Mouse (Mus musculus): ENCODE measurements around the gene Olfr295. TPM values are rescaled to one million over a fixed set of nuclear protein-coding genes. Genes with fewer than 3 reads are reported as not detected.

The Olfr295 gene
- 0.04 TPM in 1 of 2 replicates, not detected in the other for polyA plus RNA-seq (2014; fragmentation: Nextera tagmentation; extraction: Ambion mirVana)

DNA sequence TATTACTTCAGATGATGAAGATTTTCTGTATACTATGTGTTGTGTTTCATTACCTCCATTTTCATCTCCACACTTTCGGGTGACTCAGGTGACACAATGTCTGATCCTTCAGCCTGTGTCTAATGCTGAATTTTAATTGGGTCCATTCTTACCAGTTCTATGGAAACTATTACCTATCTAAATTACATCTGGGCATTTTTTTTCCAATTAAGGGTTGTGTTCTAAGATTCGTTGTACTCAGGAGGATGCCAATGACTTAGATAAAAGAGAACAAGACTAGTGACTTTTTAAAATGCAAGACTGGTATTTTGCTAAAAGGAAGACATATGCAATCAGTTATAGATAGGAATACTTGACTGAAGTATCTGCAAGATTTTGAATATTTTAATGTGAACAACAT is at the start of gene Olfr295:
Gene Olfr295 (plus strand): TSS at position 301 of the 400 bp plus-strand sequence.
- no peak within 1 kb of the TSS for H3K27ac ChIP-seq (replicated peaks; ENCODE audit: low read depth, low read length)
- ATAC-seq (ENCODE audit: low read depth) (no peak), DNase-seq (ENCODE audit: low spot score) (no peak)
- H3K9me3 ChIP-seq (ENCODE audit: control insufficient read depth, low read length) = no peaks in the 10 kb centered on the region
- no peaks in the 10 kb centered on the region for H3K27me3 ChIP-seq (replicated peaks; ENCODE audit: control insufficient read depth, insufficient read depth, low read length)
- no peak within 1 kb of the TSS for H3K4me3 ChIP-seq (ENCODE audit: low read depth, low read length)
- H3K9ac ChIP-seq (ENCODE audit: low read depth, low read length) = no peak within 1 kb of the TSS
- no peak within 1 kb of the TSS for H3K4me2 ChIP-seq (ENCODE audit: low read depth, low read length)
- 63% methylated on average over 2 of the region's 2 CpGs for WGBS
- H3K36me3 ChIP-seq (ENCODE audit: control insufficient read depth, insufficient read depth, low read length) = no peaks in the 10 kb centered on the region
- H3K4me1 ChIP-seq (ENCODE audit: control insufficient read depth, insufficient read depth, low read length) = no peaks in the 10 kb centered on the region

DNA sequence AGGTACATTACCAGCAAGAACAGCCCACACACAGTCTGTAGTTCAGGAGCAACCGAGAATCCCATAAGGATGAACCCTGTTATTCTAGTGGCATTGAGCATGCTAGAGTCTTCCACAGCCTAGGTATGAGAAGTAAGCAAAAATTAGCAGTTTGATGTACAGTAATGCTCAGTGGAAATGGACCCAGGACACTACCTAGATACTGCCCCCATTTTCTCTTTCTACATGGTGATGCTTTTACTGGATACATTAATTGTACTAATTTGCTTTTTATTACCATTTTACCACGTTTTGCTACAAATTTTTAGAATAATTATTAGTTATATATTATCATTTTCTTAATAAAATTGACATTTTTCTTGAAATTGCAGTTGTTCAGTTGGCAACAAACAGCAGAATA is 32.9 kb downstream of the Olfr295 start, which contains the start of gene Olfr294:
Gene Olfr294 (minus strand): TSS at position 101 of the 400 bp plus-strand sequence.
- Histone ChIP-seq H3K9ac (ENCODE audit: low read depth, low read length) (no peak within 1 kb of the TSS), H3K27me3 (replicated peaks; ENCODE audit: control insufficient read depth, insufficient read depth, low read length) (no peaks in the 10 kb centered on the region)

More for the DNA sequence above, 32.9 kb downstream of the Olfr295 start, which contains the start of gene Olfr294:
- H3K9me3 ChIP-seq (ENCODE audit: control insufficient read depth, low read length) = no peaks in the 10 kb centered on the region
- H3K4me2 ChIP-seq (ENCODE audit: low read depth, low read length) = no peak within 1 kb of the TSS
- ATAC-seq (ENCODE audit: low read depth) (no peak), DNase-seq (ENCODE audit: low spot score) (no peak)
- H3K4me1 ChIP-seq (ENCODE audit: control insufficient read depth, insufficient read depth, low read length) = no peaks in the 10 kb centered on the region
- no peak within 1 kb of the TSS for H3K27ac ChIP-seq (replicated peaks; ENCODE audit: low read depth, low read length)
- H3K36me3 ChIP-seq (ENCODE audit: control insufficient read depth, insufficient read depth, low read length) = no peaks in the 10 kb centered on the region
- 52% methylated on average over 2 of the region's 2 CpGs for WGBS
- H3K4me3 ChIP-seq (ENCODE audit: low read depth, low read length) = no peak within 1 kb of the TSS

Other genes with a start within 250 kb of the Olfr295 start
- gene Olfr307, start 246.3 kb upstream of the Olfr295 start, polyA plus RNA-seq (2014; fragmentation: Nextera tagmentation; extraction: Ambion mirVana) = not detected in 2 replicates
- gene Olfr305, start 216.9 kb upstream of the Olfr295 start, polyA plus RNA-seq (2014; fragmentation: Nextera tagmentation; extraction: Ambion mirVana) = not detected in 2 replicates
- gene Olfr304, start 197.2 kb upstream of the Olfr295 start, polyA plus RNA-seq (2014; fragmentation: Nextera tagmentation; extraction: Ambion mirVana) = not detected in 2 replicates
- gene Olfr303, start 186.1 kb upstream of the Olfr295 start, polyA plus RNA-seq (2014; fragmentation: Nextera tagmentation; extraction: Ambion mirVana) = 0.04 TPM in 1 of 2 replicates, not detected in the other
- not detected in 2 replicates for gene Olfr301, start 180.0 kb upstream of the Olfr295 start, polyA plus RNA-seq (2014; fragmentation: Nextera tagmentation; extraction: Ambion mirVana)
- gene Olfr299, start 123.9 kb upstream of the Olfr295 start, polyA plus RNA-seq (2014; fragmentation: Nextera tagmentation; extraction: Ambion mirVana) = 0.09 and 0.11 TPM in 2 replicates
- gene Olfr298, start 91.4 kb upstream of the Olfr295 start, polyA plus RNA-seq (2014; fragmentation: Nextera tagmentation; extraction: Ambion mirVana) = 0.07 and 0.28 TPM in 2 replicates
- gene Olfr297, start 63.9 kb upstream of the Olfr295 start, polyA plus RNA-seq (2014; fragmentation: Nextera tagmentation; extraction: Ambion mirVana) = 0.38 TPM in 1 of 2 replicates, not detected in the other
- not detected in 2 replicates for gene Olfr294, start 32.8 kb downstream of the Olfr295 start, polyA plus RNA-seq (2014; fragmentation: Nextera tagmentation; extraction: Ambion mirVana)
- 0.17 and 0.39 TPM in 2 replicates for gene Olfr293, start 65.2 kb downstream of the Olfr295 start, polyA plus RNA-seq (2014; fragmentation: Nextera tagmentation; extraction: Ambion mirVana)
- not detected in 2 replicates for gene Olfr292, start 104.5 kb downstream of the Olfr295 start, polyA plus RNA-seq (2014; fragmentation: Nextera tagmentation; extraction: Ambion mirVana)
- 0.59 and 0.63 TPM in 2 replicates for gene Folh1, start 192.1 kb downstream of the Olfr295 start, polyA plus RNA-seq (2014; fragmentation: Nextera tagmentation; extraction: Ambion mirVana)
- not detected in 2 replicates for gene Vmn2r77, start 211.2 kb downstream of the Olfr295 start, polyA plus RNA-seq (2014; fragmentation: Nextera tagmentation; extraction: Ambion mirVana)

Measured in embryonic facial prominence, embryonic 14.5 days (tissue).